Mouse (Mus musculus) spleen, postnatal 36 days (tissue): Measurements from ENCODE around the gene Rpl27a.

Source experiments
- DNase-seq, 2 experiments: peaks; one replicate each; pipeline ENCODE4 v3.0.0; 2022; ENCODE audit warnings: low spot score in 2 of 2, mixed read lengths in 1 of 2

Gene Rpl27a

GRCm38 (mm10) chr7:109518838-109519696, at the start of gene Rpl27a:
TSS of gene Rpl27a (plus strand) at chr7:109519147.
- DNase-seq: peak; percentile 98

GRCm38 (mm10) chr7:109470700-109471099, 48.2 kb upstream of the Rpl27a start:
- DNase-seq: no peak

- no peak for DNase-seq
These were observed 41.0 kb upstream of the Rpl27a start for GRCm38 (mm10) chr7:109477926-109478325.

GRCm38 (mm10) chr7:109480765-109481197, 38.2 kb upstream of the Rpl27a start:
- DNase-seq: peak; percentile 13 to 29

GRCm38 (mm10) chr7:109484221-109484620, 34.7 kb upstream of the Rpl27a start:
- no peak for DNase-seq

GRCm38 (mm10) chr7:109492616-109493318, 26.2 kb upstream of the Rpl27a start:
- no peak for DNase-seq

GRCm38 (mm10) chr7:109493319-109494316, 25.3 kb upstream of the Rpl27a start:
- no peak for DNase-seq

GRCm38 (mm10) chr7:109497507-109497906, 21.4 kb upstream of the Rpl27a start:
- DNase-seq: no peak

GRCm38 (mm10) chr7:109507119-109507518, 11.8 kb upstream of the Rpl27a start:
- DNase-seq: no peak

- DNase-seq: no peak
These were observed 11.4 kb upstream of the Rpl27a start for GRCm38 (mm10) chr7:109507572-109507971.

GRCm38 (mm10) chr7:109508034-109508433, 10.9 kb upstream of the Rpl27a start, which contains the start of gene Trim66:
TSS of gene Trim66 (minus strand) at chr7:109508134.
- no peak for DNase-seq

GRCm38 (mm10) chr7:109510799-109511198, 8.1 kb upstream of the Rpl27a start:
- no peak for DNase-seq

- DNase-seq: no peak
These were observed 7.1 kb upstream of the Rpl27a start for GRCm38 (mm10) chr7:109511838-109512237.

- no peak for DNase-seq
These were observed 2.4 kb upstream of the Rpl27a start for GRCm38 (mm10) chr7:109516500-109516899.

- DNase-seq: peak in 1 of 2 experiments; percentile 27
These were observed 788 bp upstream of the Rpl27a start for GRCm38 (mm10) chr7:109518036-109518681.

GRCm38 (mm10) chr7:109519936-109520335, 989 bp downstream of the Rpl27a start:
- DNase-seq: no peak

GRCm38 (mm10) chr7:109522084-109522483, 3.1 kb downstream of the Rpl27a start:
- DNase-seq: no peak

- DNase-seq: no peak
These were observed 4.4 kb downstream of the Rpl27a start for GRCm38 (mm10) chr7:109523304-109523703.

GRCm38 (mm10) chr7:109523741-109524441, 4.9 kb downstream of the Rpl27a start:
- no peak for DNase-seq

GRCm38 (mm10) chr7:109524442-109524744, 5.4 kb downstream of the Rpl27a start:
- DNase-seq: no peak

GRCm38 (mm10) chr7:109524763-109525162, 5.8 kb downstream of the Rpl27a start:
- DNase-seq: no peak
